Mouse (Mus musculus): Measurements from ENCODE around the gene Sec23a.

- TF ChIP-seq POLR2A (IDR thresholded peaks at IDR 0.05; ENCODE audit: insufficient read depth, low read length) (no peak), CTCF (IDR thresholded peaks at IDR 0.05; ENCODE audit: low read depth, low read length) (no peak), EP300 (IDR thresholded peaks at IDR 0.05; ENCODE audit: insufficient read depth, low read depth, low read length) (no peak)
These were observed 55.7 kb downstream of the Sec23a start for GRCm38 (mm10) chr12:58956162-58956561.

Measured in ES-Bruce4 (cell line).